Mouse (Mus musculus) kidney, postnatal 0 days (tissue): ENCODE results near the gene Map4k2. TPM values are rescaled to one million over a fixed set of nuclear protein-coding genes. Genes with fewer than 3 reads are reported as not detected.

Experiments
- ATAC-seq: fragments of 200-750 bp; cut with Nextera tagmentation; replicated peaks from 2 replicates; pipeline ENCODE4 v1.8.0; 2017; ENCODE audit warnings: low read depth, moderate number of reproducible peaks, moderate TSS enrichment, moderate library complexity; ENCODE audit not compliant: low FRiP score
- DNase-seq: peaks from one replicate; pipeline ENCODE4 v3.0.0-alpha.2; 2016; ENCODE audit warnings: low spot score
- H3K27ac ChIP-seq: fragments of 300-500 bp; sonication (generic); 2 replicates; pipeline ENCODE4 v1.5.1; 2014; ENCODE audit warnings: mild to moderate bottlenecking
- H3K27me3 ChIP-seq: fragments of 300-500 bp; sonication (generic); 2 replicates; pipeline ENCODE4 v1.6.1; 2014; ENCODE audit warnings: low read length, mixed read lengths; ENCODE audit not compliant: insufficient read depth
- H3K36me3 ChIP-seq: fragments of 300-500 bp; sonication (generic); 2 replicates; pipeline ENCODE4 v1.6.1; 2014; ENCODE audit warnings: low read length, mixed read lengths; ENCODE audit not compliant: insufficient read depth
- H3K4me1 ChIP-seq: fragments of 300-500 bp; sonication (generic); replicated peaks from 2 replicates; pipeline ENCODE4 v1.6.1; 2014; ENCODE audit warnings: antibody characterized with exemption, low read length, mixed read lengths; ENCODE audit not compliant: insufficient read depth
- H3K4me2 ChIP-seq: fragments of 300-500 bp; sonication (generic); 2 replicates; pipeline ENCODE4 v1.6.1; 2014; ENCODE audit warnings: mild to moderate bottlenecking, low read length, moderate library complexity, mixed read lengths
- H3K4me3 ChIP-seq: fragments of 300-500 bp; sonication (generic); replicated peaks from 2 replicates; pipeline ENCODE4 v1.5.1; 2014; ENCODE audit warnings: low read depth, low read length
- H3K9ac ChIP-seq: fragments of 300-500 bp; sonication (generic); 2 replicates; pipeline ENCODE4 v1.6.1; 2014; ENCODE audit warnings: low read depth, low read length
- H3K9me3 ChIP-seq: fragments of 300-500 bp; sonication (generic); replicated peaks from 2 replicates; pipeline ENCODE4 v1.6.1; 2016; ENCODE audit warnings: low read length, inconsistent platforms, mixed read lengths
- CTCF ChIP-seq: IDR thresholded peaks from 2 replicates; pipeline ENCODE4 v1.5.1; 2016; ENCODE audit warnings: antibody characterized with exemption, low read depth, mild to moderate bottlenecking, moderate library complexity
- WGBS: fragments of 180-500 bp; shearing (Covaris S2); extraction: QIAGEN DNeasy Blood & Tissue Kit; methylation state at CpG from one replicate; pipeline ENCODE4 v1.1.7; 2014; 5-methylcytosine and 5-hydroxymethylcytosine counted together
- polyA plus RNA-seq: library from polyadenylated mRNA; unstranded; fragments of >200 nt; fragmentation: Nextera tagmentation; extraction: Ambion mirVana; gene quantifications from 2 replicates; pipeline ENCODE4 v1.2.1, GENCODE M21; 2015

Map4k2 gene
- 12.2 and 13.5 TPM in 2 replicates for polyA plus RNA-seq

DNA sequence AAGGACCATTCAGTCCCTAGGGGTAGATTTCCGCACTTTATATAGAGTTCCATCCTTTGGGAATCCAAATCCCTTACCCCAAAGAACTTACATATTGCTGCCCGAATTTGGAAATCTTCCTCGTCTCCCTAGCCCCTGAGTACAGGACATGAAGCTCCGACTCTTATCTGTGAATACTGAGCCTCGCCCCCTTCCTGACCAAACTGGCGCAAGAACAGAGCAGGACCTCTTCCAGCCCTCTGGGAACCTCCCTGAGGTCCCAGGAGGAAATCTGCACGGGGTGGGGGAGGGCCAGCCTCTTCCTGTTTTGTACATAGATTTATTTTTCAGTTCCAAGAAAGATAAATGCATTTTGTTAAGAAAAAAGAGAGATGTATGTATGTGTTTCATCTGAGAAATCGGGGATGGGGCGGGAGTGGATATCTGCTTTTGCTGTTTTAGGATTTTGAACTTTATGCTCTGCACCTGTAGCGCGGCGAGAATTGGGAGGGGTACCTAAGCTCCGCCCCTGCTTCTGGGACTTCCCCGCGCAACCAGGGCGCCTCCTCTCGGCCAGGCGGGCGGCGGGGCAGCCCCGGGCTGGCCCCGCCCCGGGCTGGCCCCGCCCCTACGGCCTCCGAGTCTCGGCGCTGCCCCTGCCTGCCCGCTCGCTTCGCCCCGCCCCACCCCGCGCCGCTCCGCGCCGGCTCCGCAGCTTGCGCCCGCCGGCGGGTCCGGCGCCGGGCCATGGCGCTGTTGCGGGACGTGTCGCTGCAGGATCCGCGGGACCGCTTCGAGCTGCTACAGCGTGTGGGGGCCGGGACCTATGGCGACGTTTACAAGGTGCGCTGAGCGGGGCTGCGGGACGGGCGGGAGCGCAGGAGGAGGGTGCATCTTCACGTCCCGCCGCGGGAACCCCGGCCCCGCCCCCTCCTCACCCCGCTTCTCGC is at the start of gene Map4k2:
Gene Map4k2, plus strand, starts transcription at position 612 of the 929 bp plus-strand sequence.
- peak; percentile 79 for ATAC-seq
- peak within 1 kb of the TSS; percentile 83 for H3K27ac ChIP-seq
- TF ChIP-seq CTCF, result peak; percentile 43
- H3K9me3 ChIP-seq, result no peaks in the 10 kb centered on the region
- peak within 1 kb of the TSS; percentile 81 for H3K9ac ChIP-seq
- peak within 1 kb of the TSS; percentile 97 for H3K4me2 ChIP-seq
- H3K27me3 ChIP-seq, result no peaks in the 10 kb centered on the region
- WGBS, result 3% methylated on average over 71 of the region's 72 CpGs
- H3K4me3 ChIP-seq, result peak within 1 kb of the TSS; percentile 74
- peak; percentile 89 for DNase-seq
- peaks cover 19% of the 10 kb centered on the region for H3K36me3 ChIP-seq
- peaks cover 28% of the 10 kb centered on the region for H3K4me1 ChIP-seq

DNA sequence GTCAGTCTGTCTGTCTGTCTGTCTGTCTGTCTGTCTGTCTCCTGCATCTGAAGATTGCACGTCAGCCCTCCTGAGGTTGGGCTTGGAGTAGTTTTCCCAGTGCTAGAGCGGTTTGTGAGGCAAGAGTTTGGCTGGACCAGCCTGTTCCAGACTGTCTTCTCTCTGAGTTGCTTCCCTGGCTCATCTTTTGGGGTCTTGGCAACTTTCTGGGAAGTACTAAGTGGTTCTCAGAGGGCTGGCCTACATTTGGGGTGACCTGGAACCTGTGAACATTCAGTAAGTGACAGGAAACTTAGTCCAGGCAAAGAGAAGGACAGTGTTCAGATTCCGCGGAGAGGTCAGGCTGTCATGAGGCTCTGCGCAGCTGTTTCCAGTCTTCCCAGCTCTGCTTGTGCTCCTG is 48.7 kb upstream of the Map4k2 start:
- Histone ChIP-seq H3K9ac (no peak overlapping the region), H3K27me3 (no peaks in the 10 kb centered on the region), H3K9me3 (no peaks in the 10 kb centered on the region), H3K4me1 (no peaks in the 10 kb centered on the region), H3K36me3 (peaks cover 21% of the 10 kb centered on the region), H3K27ac (peak overlapping the region; percentile 82), H3K4me3 (no peak overlapping the region), H3K4me2 (no peak overlapping the region)
- no peak for ATAC-seq
- no peak for TF ChIP-seq CTCF
- WGBS, result 84% methylated on average over 5 of the region's 5 CpGs
- DNase-seq, result no peak

GRCm38 (mm10) chr19:6294301-6294700 is 46.6 kb upstream of the Map4k2 start:
- Histone ChIP-seq H3K4me3 (no peak overlapping the region), H3K9ac (no peak overlapping the region), H3K27me3 (no peaks in the 10 kb centered on the region), H3K4me1 (no peaks in the 10 kb centered on the region), H3K9me3 (no peaks in the 10 kb centered on the region), H3K27ac (no peak overlapping the region), H3K36me3 (peaks cover 39% of the 10 kb centered on the region), H3K4me2 (no peak overlapping the region)
- DNase-seq (no peak), ATAC-seq (no peak)
- no peak for TF ChIP-seq CTCF
- WGBS, result 90% methylated on average over 17 of the region's 17 CpGs

DNA sequence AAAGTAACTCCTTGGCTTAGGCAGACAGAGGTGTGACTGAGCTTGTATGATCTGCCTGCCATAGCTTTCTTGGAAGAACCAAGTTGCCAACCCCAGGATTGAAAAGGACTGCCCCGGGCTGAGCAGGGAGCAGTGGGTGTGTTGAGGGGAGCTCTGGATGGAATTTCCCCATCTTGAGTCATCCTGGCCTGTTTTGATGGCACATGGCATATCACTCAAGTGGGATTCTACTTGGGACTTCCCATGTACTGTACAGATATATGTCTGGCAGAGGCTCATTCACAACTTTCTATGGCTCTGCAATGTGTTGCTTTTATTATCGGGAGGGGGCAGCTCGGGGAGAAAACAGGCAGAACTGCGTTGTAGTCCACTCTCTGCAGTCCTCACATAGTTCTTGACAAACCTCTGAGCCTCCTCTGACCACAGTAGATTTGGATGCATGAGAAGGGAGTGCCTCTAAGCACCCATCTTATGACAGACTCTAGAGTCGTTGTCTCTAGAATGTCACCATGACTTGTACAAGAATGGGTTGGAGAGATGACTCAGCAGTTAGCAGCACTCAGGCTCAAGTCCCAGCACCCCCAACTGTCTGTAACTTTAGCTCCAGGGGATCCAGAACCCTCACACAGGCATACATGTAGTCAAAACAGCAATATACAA is 44.3 kb upstream of the Map4k2 start:
- TF ChIP-seq CTCF, result no peak
- no peaks in the 10 kb centered on the region for H3K4me1 ChIP-seq
- DNase-seq (no peak), ATAC-seq (no peak)
- whole genome bisulfite sequencing, result 82% methylated on average over 5 of the region's 5 CpGs
- no peak overlapping the region for H3K4me3 ChIP-seq
- no peak overlapping the region for H3K27ac ChIP-seq
- H3K27me3 ChIP-seq, result no peaks in the 10 kb centered on the region
- peaks cover 45% of the 10 kb centered on the region for H3K36me3 ChIP-seq
- H3K4me2 ChIP-seq, result no peak overlapping the region
- no peak overlapping the region for H3K9ac ChIP-seq
- H3K9me3 ChIP-seq, result no peaks in the 10 kb centered on the region

GRCm38 (mm10) chr19:6297641-6298040 is 43.3 kb upstream of the Map4k2 start:
- TF ChIP-seq CTCF, result no peak
- no peaks in the 10 kb centered on the region for H3K9me3 ChIP-seq
- H3K4me1 ChIP-seq, result no peaks in the 10 kb centered on the region
- no peaks in the 10 kb centered on the region for H3K27me3 ChIP-seq
- no peak for DNase-seq
- no peak overlapping the region for H3K27ac ChIP-seq
- no peak overlapping the region for H3K4me2 ChIP-seq
- H3K36me3 ChIP-seq, result peaks cover 45% of the 10 kb centered on the region
- 0 out of 2 replicates have a peak, but pooled peaks have one; percentile 29 for ATAC-seq
- 89% methylated on average over 9 of the region's 9 CpGs for WGBS
- no peak overlapping the region for H3K9ac ChIP-seq
- no peak overlapping the region for H3K4me3 ChIP-seq

DNA sequence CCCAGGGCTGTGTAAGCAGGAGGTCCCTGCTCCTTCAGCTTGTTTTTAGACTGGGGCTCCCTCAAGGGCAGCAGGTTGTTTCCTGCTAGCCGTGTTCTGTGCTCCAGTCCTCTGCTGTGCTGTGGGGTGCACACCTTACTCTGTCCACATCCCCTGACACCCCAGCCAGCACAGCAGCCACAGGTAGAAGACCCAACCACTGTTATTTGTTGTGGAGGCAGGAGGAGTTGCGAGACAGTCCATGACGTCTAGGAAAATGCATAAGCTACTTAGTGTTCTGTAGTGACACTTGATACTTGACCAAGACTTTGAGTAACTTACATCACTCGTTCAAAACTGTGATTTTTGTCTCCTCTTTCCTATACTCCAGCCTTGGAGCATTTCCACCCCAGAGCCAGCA is 41.9 kb upstream of the Map4k2 start:
- Histone ChIP-seq H3K4me3 (no peak overlapping the region), H3K9ac (no peak overlapping the region), H3K27ac (0 out of 2 replicates have a peak overlapping the region, but pooled peaks have one; percentile 73), H3K4me1 (no peaks in the 10 kb centered on the region), H3K9me3 (no peaks in the 10 kb centered on the region), H3K36me3 (peaks cover 44% of the 10 kb centered on the region), H3K4me2 (no peak overlapping the region), H3K27me3 (no peaks in the 10 kb centered on the region)
- 55% methylated on average over 4 of the region's 4 CpGs for WGBS
- no peak for TF ChIP-seq CTCF
- ATAC-seq (no peak), DNase-seq (no peak)
